Mouse (Mus musculus) thymus, adult 2 months (tissue): Measurements from ENCODE around the gene Acot7. TPM values are rescaled to one million over a fixed set of nuclear protein-coding genes. Genes with fewer than 3 reads are reported as not detected.

Source experiments
- DNase-seq: peaks from one replicate; pipeline ENCODE4 v3.0.0; 2021
- H3K27ac ChIP-seq: fragments of 200-500 bp; 2 replicates; pipeline ENCODE4 v1.5.1; 2012; ENCODE audit warnings: low read length, control low read depth; ENCODE audit not compliant: control insufficient read depth, insufficient read depth
- H3K27me3 ChIP-seq: fragments of 200-500 bp; 2 replicates; pipeline ENCODE4 v1.6.1; 2012; ENCODE audit warnings: mild to moderate bottlenecking, low read length, moderate library complexity, mixed read lengths; ENCODE audit not compliant: control insufficient read depth, insufficient read depth
- H3K36me3 ChIP-seq: fragments of 200-500 bp; 2 replicates; pipeline ENCODE4 v1.6.1; 2012; ENCODE audit warnings: mild to moderate bottlenecking, low read length, moderate library complexity; ENCODE audit not compliant: control insufficient read depth, insufficient read depth
- H3K4me1 ChIP-seq: fragments of 200-500 bp; replicated peaks from 2 replicates; pipeline ENCODE4 v1.6.1; 2012; ENCODE audit warnings: low read length; ENCODE audit not compliant: control insufficient read depth, insufficient read depth
- H3K4me3 ChIP-seq: fragments of 200-500 bp; 2 replicates; pipeline ENCODE4 v1.5.1; 2012; ENCODE audit warnings: mild to moderate bottlenecking, low read length, control low read depth, moderate library complexity; ENCODE audit not compliant: control insufficient read depth, insufficient read depth
- CTCF ChIP-seq: fragments of 200-500 bp; IDR thresholded peaks from 2 replicates; pipeline ENCODE4 v1.5.1; 2012; ENCODE audit warnings: mild to moderate bottlenecking, control low read depth, low read length, moderate library complexity, borderline replicate concordance; ENCODE audit not compliant: control insufficient read depth, poor library complexity, insufficient read depth; ENCODE audit errors: extremely low read depth
- POLR2A ChIP-seq: fragments of 200-500 bp; IDR thresholded peaks from 2 replicates; pipeline ENCODE4 v1.6.1; 2012; ENCODE audit warnings: mild to moderate bottlenecking, low read length, control low read depth, moderate library complexity; ENCODE audit not compliant: control insufficient read depth, poor library complexity, insufficient read depth; ENCODE audit errors: extremely low read depth
- WGBS: fragments of 180-500 bp; shearing (Covaris S2); methylation state at CpG from one replicate; pipeline ENCODE4 v1.1.7; 2018; 5-methylcytosine and 5-hydroxymethylcytosine counted together
- polyA plus RNA-seq: library from polyadenylated mRNA; depleted of rRNA; stranded (reverse); fragments of >200 nt; gene quantifications from 2 replicates; pipeline ENCODE4 v1.2.3, GENCODE M21; 2012

Acot7 gene
- polyA plus RNA-seq, 1 experiment, result 56.6 TPM

- H3K27me3 ChIP-seq, result no peaks in the 10 kb centered on the region
- TF ChIP-seq POLR2A (no peak), CTCF (no peak)
- H3K27ac ChIP-seq, result no peak overlapping the region
- 91% methylated on average over 6 of the region's 6 CpGs for WGBS
- 0 out of 2 replicates have a peak, but pooled peaks cover 3% of the 10 kb centered on the region for H3K4me1 ChIP-seq
- H3K36me3 ChIP-seq, result no peaks in the 10 kb centered on the region
- no peak overlapping the region for H3K4me3 ChIP-seq
- DNase-seq, result no peak
Measured at GRCm38 (mm10) chr4:152212091-152212505, 34.2 kb downstream of the Acot7 start.

DNA sequence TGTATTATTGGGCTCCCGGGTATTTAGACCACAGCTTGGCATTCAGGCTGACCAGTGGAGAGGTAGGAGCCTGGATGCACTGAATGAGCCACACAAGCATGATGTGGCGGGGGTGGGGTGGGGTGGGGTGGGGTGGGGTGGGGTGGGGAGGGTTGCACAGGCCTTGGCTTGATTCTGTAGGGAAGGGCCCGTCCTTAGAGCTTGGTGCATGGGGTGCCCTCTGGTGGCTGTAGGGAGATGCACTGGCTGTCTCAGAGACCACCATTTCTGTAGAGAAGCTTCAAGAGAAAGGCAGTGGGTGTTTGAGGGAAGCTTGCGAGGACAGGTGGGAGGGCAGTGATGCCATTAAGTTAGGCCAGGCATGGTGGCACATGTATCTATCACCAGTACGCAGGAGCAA lies 34.6 kb downstream of the Acot7 start:
- 54% methylated on average over 5 of the region's 5 CpGs for WGBS
- Histone ChIP-seq H3K36me3 (no peaks in the 10 kb centered on the region), H3K4me3 (no peak overlapping the region), H3K27me3 (no peaks in the 10 kb centered on the region), H3K27ac (no peak overlapping the region), H3K4me1 (0 out of 2 replicates have a peak, but pooled peaks cover 3% of the 10 kb centered on the region)
- TF ChIP-seq CTCF (peak; percentile 69; the same call in 1 of the 2 replicates), POLR2A (no peak)
- peak; percentile 74 for DNase-seq

GRCm38 (mm10) chr4:152212974-152213373 lies 35.0 kb downstream of the Acot7 start:
- Histone ChIP-seq H3K4me3 (no peak overlapping the region), H3K27ac (no peak overlapping the region), H3K36me3 (no peaks in the 10 kb centered on the region), H3K27me3 (no peaks in the 10 kb centered on the region), H3K4me1 (0 out of 2 replicates have a peak, but pooled peaks cover 3% of the 10 kb centered on the region)
- WGBS, result 78% methylated on average over 11 of the region's 11 CpGs
- no peak for TF ChIP-seq CTCF
- TF ChIP-seq POLR2A, result no peak
- DNase-seq, result no peak

GRCm38 (mm10) chr4:152213760-152214480 lies 36.0 kb downstream of the Acot7 start:
- no peak overlapping the region for H3K27ac ChIP-seq
- WGBS, result 44% methylated on average over 6 of the region's 6 CpGs
- TF ChIP-seq POLR2A (no peak), CTCF (peak; percentile 46; the same call in 1 of the 2 replicates)
- peak; percentile 86 for DNase-seq
- 0 out of 2 replicates have a peak, but pooled peaks cover 3% of the 10 kb centered on the region for H3K4me1 ChIP-seq
- no peaks in the 10 kb centered on the region for H3K27me3 ChIP-seq
- no peak overlapping the region for H3K4me3 ChIP-seq
- H3K36me3 ChIP-seq, result no peaks in the 10 kb centered on the region

GRCm38 (mm10) chr4:152214871-152215415 lies 37.0 kb downstream of the Acot7 start:
- no peaks in the 10 kb centered on the region for H3K36me3 ChIP-seq
- WGBS, result 92% methylated on average over 8 of the region's 8 CpGs
- 0 out of 2 replicates have a peak, but pooled peaks cover 1% of the 10 kb centered on the region for H3K4me1 ChIP-seq
- H3K27ac ChIP-seq, result no peak overlapping the region
- H3K27me3 ChIP-seq, result no peaks in the 10 kb centered on the region
- no peak overlapping the region for H3K4me3 ChIP-seq
- no peak for DNase-seq
- TF ChIP-seq POLR2A, result no peak
- no peak for TF ChIP-seq CTCF

DNA sequence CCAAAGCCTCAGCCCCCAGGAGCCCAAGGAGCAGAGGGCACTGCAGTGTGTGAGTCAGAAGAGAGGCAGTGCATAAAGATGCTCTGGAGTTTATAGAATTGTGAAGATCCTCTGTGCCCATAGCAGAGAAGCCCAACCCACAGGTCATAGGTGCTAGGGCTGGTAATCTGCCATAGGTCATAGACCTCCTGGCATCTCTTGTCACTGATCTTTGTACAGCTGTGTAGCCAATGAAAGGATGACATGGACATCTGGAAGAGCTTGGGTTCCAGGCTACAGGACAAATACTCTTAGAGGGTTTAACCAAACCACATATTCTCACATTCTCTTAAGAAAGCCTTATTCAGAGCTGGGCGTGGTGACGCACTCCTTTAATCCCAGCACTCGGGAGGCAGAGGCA lies 41.7 kb downstream of the Acot7 start:
- H3K27me3 ChIP-seq, result no peaks in the 10 kb centered on the region
- H3K4me1 ChIP-seq, result no peaks in the 10 kb centered on the region
- H3K4me3 ChIP-seq, result no peak overlapping the region
- no peak for TF ChIP-seq CTCF
- no peak for TF ChIP-seq POLR2A
- 98% methylated on average over 3 of the region's 3 CpGs for WGBS
- DNase-seq, result no peak
- H3K36me3 ChIP-seq, result no peaks in the 10 kb centered on the region
- no peak overlapping the region for H3K27ac ChIP-seq
